Mouse (Mus musculus) liver, postnatal 0 days (tissue): ENCODE measurements around the gene Sgms1.
A peak's percentile ranks its signal among the peaks of the same experiment; 100 is the strongest.

Experiments used
- CTCF ChIP-seq: sonication (generic); IDR thresholded peaks from 2 replicates; pipeline ENCODE4 v1.5.1; 2016; ENCODE audit warnings: antibody characterized with exemption, low read depth
- EP300 ChIP-seq: IDR thresholded peaks from 2 replicates; pipeline ENCODE4 v1.6.1; 2016; ENCODE audit warnings: antibody characterized with exemption, low read depth, mild to moderate bottlenecking

- TF ChIP-seq CTCF = peak; percentile 10; the same call in 1 of the 2 replicates
- peak; percentile 93 for TF ChIP-seq EP300
Observed at GRCm38 (mm10) chr19:32180756-32181674, 208.5 kb downstream of the Sgms1 start.
